Mouse (Mus musculus) granulocyte monocyte progenitor cell, adult 5-6 weeks (primary cell): ENCODE data around the gene Zscan5b. TPM values are rescaled to one million over a fixed set of nuclear protein-coding genes. Genes with fewer than 3 reads are reported as not detected.

ENCODE experiments used
- total RNA-seq, 2 experiments: library from RNA; stranded (forward) in 1 of 2; stranded (reverse) in 1 of 2; fragments of 200-712, 200-1000 nt in 1 of 2; fragments of >200 nt in 1 of 2; fragmentation: Nextera tagmentation in 1 of 2; gene quantifications; 2 replicates each; pipeline ENCODE4 v1.2.3; 2014 to 2017

Zscan5b gene
- total RNA-seq, 2 experiments from 2014 or later = not detected

Other genes starting within 250 kb of the Zscan5b start
- not detected in 2 replicates for gene Vmn1r65, start 211.3 kb upstream of the Zscan5b start, total RNA-seq (2014; fragmentation: Nextera tagmentation)
- not detected in 2 replicates for gene Vmn1r65, start 211.3 kb upstream of the Zscan5b start, total RNA-seq (2017)
- gene Nlrp4c, start 177.1 kb upstream of the Zscan5b start, total RNA-seq (2014; fragmentation: Nextera tagmentation) = not detected in 2 replicates
- gene Nlrp4c, start 177.1 kb upstream of the Zscan5b start, total RNA-seq (2017) = not detected in 2 replicates
- 22.6 and 23.7 TPM in 2 replicates for gene Zfp787, start 66.3 kb upstream of the Zscan5b start, total RNA-seq (2014; fragmentation: Nextera tagmentation)
- gene Zfp787, start 66.3 kb upstream of the Zscan5b start, total RNA-seq (2017) = 20.2 and 32.4 TPM in 2 replicates
- gene Zfp444, start 50.1 kb upstream of the Zscan5b start, total RNA-seq (2014; fragmentation: Nextera tagmentation) = 11.6 and 14.7 TPM in 2 replicates
- gene Zfp444, start 50.1 kb upstream of the Zscan5b start, total RNA-seq (2017) = 20.1 and 23.3 TPM in 2 replicates
- gene Galp, start 25.2 kb upstream of the Zscan5b start, total RNA-seq (2014; fragmentation: Nextera tagmentation) = not detected in 2 replicates
- not detected in 2 replicates for gene Galp, start 25.2 kb upstream of the Zscan5b start, total RNA-seq (2017)
- gene Epp13, start 30.4 kb downstream of the Zscan5b start, total RNA-seq (2014; fragmentation: Nextera tagmentation) = not detected in 2 replicates
- not detected in 2 replicates for gene Epp13, start 30.4 kb downstream of the Zscan5b start, total RNA-seq (2017)
- gene Zfp667, start 64.3 kb downstream of the Zscan5b start, total RNA-seq (2014; fragmentation: Nextera tagmentation) = 3.7 and 3.8 TPM in 2 replicates
- gene Zfp667, start 64.3 kb downstream of the Zscan5b start, total RNA-seq (2017) = 1.4 and 2.8 TPM in 2 replicates
- gene Zfp583, start 109.0 kb downstream of the Zscan5b start, total RNA-seq (2014; fragmentation: Nextera tagmentation) = 2.5 and 8.0 TPM in 2 replicates
- gene Zfp583, start 109.0 kb downstream of the Zscan5b start, total RNA-seq (2017) = 1.3 and 2.1 TPM in 2 replicates
- gene Gm3854, start 121.5 kb downstream of the Zscan5b start, total RNA-seq (2014; fragmentation: Nextera tagmentation) = 0.96 and 1.8 TPM in 2 replicates
- gene Gm3854, start 121.5 kb downstream of the Zscan5b start, total RNA-seq (2017) = 0.31 TPM in 1 of 2 replicates, not detected in the other
- gene Zfp78, start 141.0 kb downstream of the Zscan5b start, total RNA-seq (2014; fragmentation: Nextera tagmentation) = 1.8 and 2.9 TPM in 2 replicates
- 0.88 and 2.6 TPM in 2 replicates for gene Zfp78, start 141.0 kb downstream of the Zscan5b start, total RNA-seq (2017)
- gene Zfp28, start 161.0 kb downstream of the Zscan5b start, total RNA-seq (2014; fragmentation: Nextera tagmentation) = 1.9 and 2.0 TPM in 2 replicates
- gene Zfp28, start 161.0 kb downstream of the Zscan5b start, total RNA-seq (2017) = 1.0 and 2.0 TPM in 2 replicates
- not detected in 2 replicates for gene Smim17, start 176.4 kb downstream of the Zscan5b start, total RNA-seq (2014; fragmentation: Nextera tagmentation)
- gene Smim17, start 176.4 kb downstream of the Zscan5b start, total RNA-seq (2017) = not detected in 2 replicates
- not detected in 2 replicates for gene Gm20715, start 188.0 kb downstream of the Zscan5b start, total RNA-seq (2014; fragmentation: Nextera tagmentation)
- gene Gm20715, start 188.0 kb downstream of the Zscan5b start, total RNA-seq (2017) = 0.15 TPM in 1 of 2 replicates, not detected in the other
- not detected in 2 replicates for gene Olfr1344, start 216.4 kb downstream of the Zscan5b start, total RNA-seq (2014; fragmentation: Nextera tagmentation)
- not detected in 2 replicates for gene Olfr1344, start 216.4 kb downstream of the Zscan5b start, total RNA-seq (2017)
- not detected in 2 replicates for gene Olfr1336, start 233.9 kb downstream of the Zscan5b start, total RNA-seq (2014; fragmentation: Nextera tagmentation)
- not detected in 2 replicates for gene Olfr1336, start 233.9 kb downstream of the Zscan5b start, total RNA-seq (2017)
- not detected in 2 replicates for gene Olfr1346, start 244.8 kb downstream of the Zscan5b start, total RNA-seq (2014; fragmentation: Nextera tagmentation)
- not detected in 2 replicates for gene Olfr1346, start 244.8 kb downstream of the Zscan5b start, total RNA-seq (2017)